In the genomic region with DNA sequence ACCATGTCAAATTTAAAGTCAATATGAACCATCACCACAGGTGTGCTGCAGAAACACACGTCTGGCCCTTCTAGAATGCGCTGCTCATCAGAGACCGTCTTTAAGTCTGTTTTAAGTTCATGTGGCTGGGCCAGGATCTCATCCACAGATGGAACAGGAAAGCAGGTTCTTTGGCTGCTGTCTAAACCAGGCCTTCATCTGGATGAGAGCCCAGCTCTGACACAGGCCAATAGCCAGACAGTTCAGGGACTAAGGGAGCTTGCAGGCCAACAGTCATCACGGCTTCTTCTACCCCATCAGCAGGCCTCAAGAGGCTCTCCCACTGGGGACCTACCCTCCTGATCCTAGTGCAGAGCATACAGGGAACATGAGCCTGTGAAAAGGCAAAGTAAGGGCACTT, we compare ENCODE assay signal across 12 mouse cellular contexts.
DNase-seq lines count a peak whose midpoint lies in the region; ATAC-seq and TF ChIP-seq lines count a peak whose summit lies in the region.
"Had no signal": no experiment of that assay in that cellular context is flagged by ENCODE, and none has a peak within 500 bp of the region (broad histone marks: within the 10 kb centered on the region; RNA-seq: fewer than 3 reads in every experiment).

No protein-coding gene starts in this region.

- no peaks in the 10 kb centered on the region for H3K27me3 ChIP-seq in lung, embryonic 14.5 days (ENCODE audit: insufficient read depth, low read length)
- no peaks in the 10 kb centered on the region for H3K27me3 ChIP-seq in intestine, embryonic 16.5 days (replicated peaks; ENCODE audit: control insufficient read depth, insufficient read depth, low read length)
- no peaks in the 10 kb centered on the region for H3K27me3 ChIP-seq in intestine, postnatal 0 days (replicated peaks; ENCODE audit: control insufficient read depth, insufficient read depth, low read length)
- H3K27me3 ChIP-seq: embryonic facial prominence, embryonic 15.5 days had no signal

- no peaks in the 10 kb centered on the region for H3K9me3 ChIP-seq in lung, embryonic 14.5 days (ENCODE audit: low read depth, low read length)
- H3K9me3 ChIP-seq in intestine, embryonic 16.5 days (ENCODE audit: control insufficient read depth, low read length) = no peaks in the 10 kb centered on the region
- no peaks in the 10 kb centered on the region for H3K9me3 ChIP-seq in intestine, postnatal 0 days (ENCODE audit: control insufficient read depth)
- H3K9me3 ChIP-seq: embryonic facial prominence, embryonic 15.5 days had no signal

- no peak overlapping the region for H3K27ac ChIP-seq in lung, embryonic 14.5 days (ENCODE audit: low read depth)
- no peak overlapping the region for H3K27ac ChIP-seq in intestine, embryonic 16.5 days (ENCODE audit: low read length)
- H3K27ac ChIP-seq in intestine, postnatal 0 days (ENCODE audit: low read depth, low read length) = no peak overlapping the region
- H3K27ac ChIP-seq: embryonic facial prominence, embryonic 15.5 days had no signal

- H3K4me2 ChIP-seq in lung, embryonic 14.5 days = no peak overlapping the region
- H3K4me2 ChIP-seq in intestine, embryonic 16.5 days (ENCODE audit: low read depth, low read length) = no peak overlapping the region
- H3K4me2 ChIP-seq in intestine, postnatal 0 days (replicated peaks; ENCODE audit: low read depth) = no peak overlapping the region
- H3K4me2 ChIP-seq: embryonic facial prominence, embryonic 15.5 days had no signal

- no peaks in the 10 kb centered on the region for H3K4me1 ChIP-seq in lung, embryonic 14.5 days (ENCODE audit: insufficient read depth)
- no peaks in the 10 kb centered on the region for H3K4me1 ChIP-seq in intestine, embryonic 16.5 days (ENCODE audit: control insufficient read depth, insufficient read depth, low read length)
- peaks cover 4% of the 10 kb centered on the region; the same call in 1 of the 2 replicates for H3K4me1 ChIP-seq in intestine, postnatal 0 days (replicated peaks; ENCODE audit: control insufficient read depth, insufficient read depth, low read length)
- H3K4me1 ChIP-seq: embryonic facial prominence, embryonic 15.5 days had no signal

- no peak for ATAC-seq in lung, embryonic 14.5 days (ENCODE audit: insufficient read depth)
- ATAC-seq in intestine, embryonic 16.5 days = no peak
- ATAC-seq in intestine, postnatal 0 days = no peak
- ATAC-seq: forebrain, embryonic 16.5 days had no signal

- WGBS in lung, embryonic 14.5 days = 78% methylated on average over 4 of the region's 4 CpGs
- WGBS in intestine, embryonic 16.5 days = 75% methylated on average over 4 of the region's 4 CpGs
- WGBS in intestine, postnatal 0 days = 82% methylated on average over 4 of the region's 4 CpGs

- no peak overlapping the region for H3K4me3 ChIP-seq in lung, embryonic 14.5 days (ENCODE audit: low read depth, low read length)
- no peak overlapping the region for H3K4me3 ChIP-seq in intestine, embryonic 16.5 days (ENCODE audit: low read length)
- H3K4me3 ChIP-seq in intestine, postnatal 0 days (ENCODE audit: low read depth, low read length) = no peak overlapping the region
- H3K4me3 ChIP-seq: embryonic facial prominence, embryonic 15.5 days had no signal

- DNase-seq in adrenal gland, postnatal 10 days = peak; percentile 38
- no peak for DNase-seq in adrenal gland, postnatal 25 days
- peak; percentile 44 for DNase-seq in lung, embryonic 14.5 days
- no peak for DNase-seq in lung, postnatal 4 days
- DNase-seq in cerebellum, adult 9-11 months = peak; percentile 86
- peak; percentile 5 to 15 for DNase-seq in heart, adult 9 months (ENCODE audit: low spot score in 2 of 2)
- DNase-seq: kidney, adult 18-20 months; lung, adult 2 months had no signal

- no peak for TF ChIP-seq CTCF in lung, embryonic 14.5 days (IDR thresholded peaks at IDR 0.05; ENCODE audit: low read depth)
- no peak for TF ChIP-seq CTCF in intestine, postnatal 0 days (IDR thresholded peaks at IDR 0.05; ENCODE audit: low read depth)

- H3K36me3 ChIP-seq in lung, embryonic 14.5 days (ENCODE audit: insufficient read depth) = no peaks in the 10 kb centered on the region
- H3K36me3 ChIP-seq in intestine, embryonic 16.5 days (ENCODE audit: control insufficient read depth, insufficient read depth, low read length) = no peaks in the 10 kb centered on the region
- H3K36me3 ChIP-seq in intestine, postnatal 0 days (ENCODE audit: control insufficient read depth, insufficient read depth) = no peaks in the 10 kb centered on the region
- H3K36me3 ChIP-seq: embryonic facial prominence, embryonic 15.5 days had no signal

- no peak overlapping the region for H3K9ac ChIP-seq in lung, embryonic 14.5 days
- H3K9ac ChIP-seq in intestine, embryonic 16.5 days (ENCODE audit: low read depth, low read length) = no peak overlapping the region
- H3K9ac ChIP-seq in intestine, postnatal 0 days (ENCODE audit: low read depth, low read length) = no peak overlapping the region
- H3K9ac ChIP-seq: embryonic facial prominence, embryonic 15.5 days had no signal

Comparison
In these comparisons a context has a peak if more than half of its experiments do, and no peak if none do; other contexts are left out.
1. DNase-seq: peak in adrenal gland, postnatal 10 days (single experiment), lung, embryonic 14.5 days (single experiment), cerebellum, adult 9-11 months (single experiment) and heart, adult 9 months (2 of 2); none in adrenal gland, postnatal 25 days (single experiment) and lung, postnatal 4 days (0 of 2).